Mouse (Mus musculus) embryonic stem cell, embryonic (primary cell): ENCODE results near the gene Cc2d1a.

Experiments used
- CTCF ChIA-PET, 4 experiments: fragments of 300-600 bp in 2 of 4; fragments of 350-600 bp in 2 of 4; sonication (Branson Sonifier 250); formaldehyde crosslinking; loops; one replicate each; lab custom pipeline; 2022; ENCODE audit warnings: inconsistent platforms in 2 of 4; lab: Charles Lee
- POLR2A ChIA-PET, 4 experiments: fragments of 300-600 bp in 2 of 4; fragments of 350-600 bp in 2 of 4; sonication (Branson Sonifier 250); formaldehyde crosslinking; loops; one replicate each; lab custom pipeline; 2022; ENCODE audit warnings: antibody characterized with exemption in 4 of 4, inconsistent platforms in 1 of 4; lab: Charles Lee

The Cc2d1a gene

GRCm38 (mm10) chr8:84147769-84148530 is at the start of gene Cc2d1a, which contains the start of gene 4930432K21Rik:
Gene Cc2d1a, minus strand, starts transcription at chr8:84147936.
Gene 4930432K21Rik, plus strand, starts transcription at chr8:84148025.
- CTCF ChIA-PET, result interaction anchor here in 2 of 4 experiments (0.7 to 1.4 kb wide), 3 partner anchors 14 to 192 kb away, joined by 3 read pairs; partner anchors contain the start of gene Asf1b (in 1 of the 2)

GRCm38 (mm10) chr8:84197141-84197921 is 49.6 kb upstream of the Cc2d1a start:
- ChIA-PET POLR2A (interaction anchor here in 3 of 4 experiments (0.6 to 4.4 kb wide), 33 partner anchors 7 to 535 kb away, joined by 3 to 22 read pairs (median 4); partner anchors contain the start of genes Ccdc130 (in 3 of the 3), Rfx1 (in 2 of the 3), 1700067K01Rik (in 1 of the 3) and Cc2d1a (in 1 of the 3)), CTCF (interaction anchor here in 3 of 4 experiments (0.6 to 3.3 kb wide), 9 partner anchors 7 to 173 kb away, joined by 3 to 12 read pairs (median 6); no protein-coding TSS in a partner anchor)

More at GRCm38 (mm10) chr8:84147769-84148530, at the start of gene Cc2d1a, which contains the start of gene 4930432K21Rik:
- POLR2A ChIA-PET, result interaction anchor here (0.6 to 4.8 kb wide), 42 partner anchors 9 to 433 kb away, joined by 3 to 34 read pairs (median 3); partner anchors contain the start of genes Dcaf15 (in 2 of the 4), Rfx1 (in 2 of the 4), Adgre5 (in 1 of the 4) and Asf1b (in 1 of the 4)

- POLR2A ChIA-PET, result interaction anchor here in 3 of 4 experiments (0.5 to 8.1 kb wide), 19 partner anchors 8 to 735 kb away, joined by 3 to 94 read pairs (median 3); partner anchors contain the start of genes Ccdc130 (in 1 of the 3) and Nanos3 (in 1 of the 3)
- CTCF ChIA-PET, result interaction anchor here in 2 of 4 experiments (0.6 to 1.0 kb wide), 5 partner anchors 13 to 532 kb away, joined by 5 to 7 read pairs (median 6); no protein-coding TSS in a partner anchor
These were observed 46.5 kb upstream of the Cc2d1a start for GRCm38 (mm10) chr8:84194224-84194743.

GRCm38 (mm10) chr8:84193566-84193965 is 45.8 kb upstream of the Cc2d1a start:
- POLR2A ChIA-PET, result interaction anchor here in 3 of 4 experiments (0.5 to 8.1 kb wide), 16 partner anchors 8 to 334 kb away, joined by 3 to 94 read pairs (median 3); partner anchors contain the start of genes 4930432K21Rik (in 1 of the 3), Cc2d1a (in 1 of the 3), Ccdc130 (in 1 of the 3) and Nanos3 (in 1 of the 3)

GRCm38 (mm10) chr8:84193161-84193560 is 45.4 kb upstream of the Cc2d1a start:
- ChIA-PET POLR2A (interaction anchor here in 3 of 4 experiments (0.7 to 8.1 kb wide), 13 partner anchors 9 to 135 kb away, joined by 3 to 94 read pairs (median 5); partner anchors contain the start of genes 4930432K21Rik (in 1 of the 3), Cc2d1a (in 1 of the 3) and Ccdc130 (in 1 of the 3)), CTCF (interaction anchor here in 1 of 4 experiments (0.9 to 1.3 kb wide), 5 partner anchors 12 to 154 kb away, joined by 4 to 7 read pairs (median 6); no protein-coding TSS in a partner anchor)

More at GRCm38 (mm10) chr8:84193566-84193965, 45.8 kb upstream of the Cc2d1a start:
- CTCF ChIA-PET, result interaction anchor here in 1 of 4 experiments (0.9 to 1.3 kb wide), 5 partner anchors 13 to 154 kb away, joined by 4 to 7 read pairs (median 6); no protein-coding TSS in a partner anchor

- ChIA-PET POLR2A (interaction anchor here in 3 of 4 experiments (0.6 to 8.1 kb wide), 20 partner anchors 9 to 442 kb away, joined by 3 to 94 read pairs (median 6); partner anchors contain the start of genes Ccdc130 (in 1 of the 3), Dcaf15 (in 1 of the 3) and Rfx1 (in 1 of the 3)), CTCF (interaction anchor here in 2 of 4 experiments (0.5 to 11.3 kb wide), 4 partner anchors 17 to 233 kb away, joined by 4 to 152 read pairs (median 6); no protein-coding TSS in a partner anchor)
These were observed 44.8 kb upstream of the Cc2d1a start for GRCm38 (mm10) chr8:84192555-84192954.

GRCm38 (mm10) chr8:84192023-84192422 is 44.3 kb upstream of the Cc2d1a start:
- POLR2A ChIA-PET, result interaction anchor here in 3 of 4 experiments (0.6 to 8.1 kb wide), 31 partner anchors 11 to 530 kb away, joined by 3 to 94 read pairs (median 5); partner anchors contain the start of genes Ccdc130 (in 2 of the 3), Cc2d1a (in 1 of the 3), Dcaf15 (in 1 of the 3) and Palm3 (in 1 of the 3)
- CTCF ChIA-PET, result interaction anchor here in 2 of 4 experiments (0.5 to 11.3 kb wide), 4 partner anchors 18 to 233 kb away, joined by 4 to 152 read pairs (median 9); no protein-coding TSS in a partner anchor

- ChIA-PET CTCF (interaction anchor here (0.5 to 11.3 kb wide), 40 partner anchors 9 to 625 kb away, joined by 3 to 152 read pairs (median 5); partner anchors contain the start of genes Ccdc130 (in 2 of the 4) and Mri1 (in 1 of the 4)), POLR2A (interaction anchor here in 3 of 4 experiments (0.6 to 8.1 kb wide), 58 partner anchors 8 to 724 kb away, joined by 3 to 94 read pairs (median 4); partner anchors contain the start of genes Ccdc130 (in 2 of the 3), 1700067K01Rik (in 1 of the 3), 2210011C24Rik (in 1 of the 3) and Asf1b (in 1 of the 3))
These were observed 42.6 kb upstream of the Cc2d1a start for GRCm38 (mm10) chr8:84190191-84190867.

GRCm38 (mm10) chr8:84189603-84190002 is 41.9 kb upstream of the Cc2d1a start:
- CTCF ChIA-PET, result interaction anchor here (0.7 to 11.3 kb wide), 33 partner anchors 9 to 251 kb away, joined by 3 to 152 read pairs (median 5); partner anchors contain the start of gene Mri1 (in 1 of the 4)
- POLR2A ChIA-PET, result interaction anchor here in 3 of 4 experiments (0.7 to 8.1 kb wide), 44 partner anchors 8 to 725 kb away, joined by 3 to 94 read pairs (median 4); partner anchors contain the start of genes 1700067K01Rik (in 1 of the 3), Asf1b (in 1 of the 3), Gm10644 (in 1 of the 3) and Ier2 (in 1 of the 3)

GRCm38 (mm10) chr8:84188671-84189070 is 40.9 kb upstream of the Cc2d1a start:
- CTCF ChIA-PET, result interaction anchor here (0.9 to 11.3 kb wide), 12 partner anchors 8 to 96 kb away, joined by 3 to 152 read pairs (median 4); partner anchors contain the start of gene Mri1 (in 1 of the 4)
- POLR2A ChIA-PET, result interaction anchor here in 3 of 4 experiments (0.7 to 8.1 kb wide), 15 partner anchors 8 to 290 kb away, joined by 3 to 94 read pairs (median 4); no protein-coding TSS in a partner anchor

- CTCF ChIA-PET, result interaction anchor here (0.5 to 11.3 kb wide), 39 partner anchors 9 to 753 kb away, joined by 3 to 152 read pairs (median 4); partner anchors contain the start of genes Ccdc130 (in 1 of the 4) and Rln3 (in 1 of the 4)
- POLR2A ChIA-PET, result interaction anchor here in 3 of 4 experiments (0.6 to 8.1 kb wide), 23 partner anchors 9 to 471 kb away, joined by 3 to 94 read pairs (median 4); no protein-coding TSS in a partner anchor
These were observed 39.5 kb upstream of the Cc2d1a start for GRCm38 (mm10) chr8:84187065-84187755.

- POLR2A ChIA-PET, result interaction anchor here in 3 of 4 experiments (0.6 to 8.1 kb wide), 20 partner anchors 10 to 468 kb away, joined by 3 to 94 read pairs (median 4); no protein-coding TSS in a partner anchor
- CTCF ChIA-PET, result interaction anchor here (0.5 to 11.3 kb wide), 38 partner anchors 10 to 418 kb away, joined by 3 to 152 read pairs (median 4); partner anchors contain the start of genes Ccdc130 (in 1 of the 4) and Rln3 (in 1 of the 4)
These were observed 38.8 kb upstream of the Cc2d1a start for GRCm38 (mm10) chr8:84186547-84186946.

GRCm38 (mm10) chr8:84185117-84185516 is 37.4 kb upstream of the Cc2d1a start, which contains the start of gene Nanos3:
Gene Nanos3, minus strand, starts transcription at chr8:84185217.
- POLR2A ChIA-PET, result interaction anchor here in 3 of 4 experiments (0.6 to 1.9 kb wide), 8 partner anchors 9 to 516 kb away, joined by 3 to 5 read pairs (median 3); partner anchors contain the start of gene Lyl1 (in 1 of the 3)

More at GRCm38 (mm10) chr8:84185117-84185516, 37.4 kb upstream of the Cc2d1a start, which contains the start of gene Nanos3:
- CTCF ChIA-PET, result interaction anchor here (0.6 to 11.3 kb wide), 7 partner anchors 9 to 436 kb away, joined by 3 to 152 read pairs (median 3); no protein-coding TSS in a partner anchor
